Mouse (Mus musculus) retina, postnatal 7 days (tissue): ENCODE measurements around the gene Dlst.
"Not testable (repeated sequence)": the region's sequence is repeated elsewhere in the genome, so short reads cannot be mapped to it uniquely, and the experiment has no call there.

Source experiments
- DNase-seq: peaks from one replicate; pipeline ENCODE4 v3.0.0-alpha.2; 2012; ENCODE audit warnings: low read depth, low spot score

Gene Dlst

DNA sequence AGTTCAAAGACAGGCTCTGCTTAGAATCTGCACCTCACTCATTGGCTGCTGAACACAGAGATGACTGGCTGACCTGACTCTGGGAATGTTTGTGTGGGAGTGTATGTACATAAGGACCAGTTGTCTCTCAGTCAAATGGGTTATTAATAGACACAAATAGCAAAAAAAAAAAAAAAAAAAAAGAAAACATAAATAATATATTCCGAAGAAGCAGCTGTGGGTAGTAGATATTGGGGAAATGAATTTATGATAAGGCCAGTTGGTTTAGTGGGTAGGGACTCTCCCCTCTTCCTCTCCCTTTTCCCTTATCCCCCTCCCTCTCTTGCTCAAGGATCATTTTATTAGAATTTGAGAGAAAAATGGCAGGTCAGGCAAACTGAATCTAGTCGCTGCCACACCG lies 3.3 kb downstream of the Dlst start:
- no peak for DNase-seq

DNA sequence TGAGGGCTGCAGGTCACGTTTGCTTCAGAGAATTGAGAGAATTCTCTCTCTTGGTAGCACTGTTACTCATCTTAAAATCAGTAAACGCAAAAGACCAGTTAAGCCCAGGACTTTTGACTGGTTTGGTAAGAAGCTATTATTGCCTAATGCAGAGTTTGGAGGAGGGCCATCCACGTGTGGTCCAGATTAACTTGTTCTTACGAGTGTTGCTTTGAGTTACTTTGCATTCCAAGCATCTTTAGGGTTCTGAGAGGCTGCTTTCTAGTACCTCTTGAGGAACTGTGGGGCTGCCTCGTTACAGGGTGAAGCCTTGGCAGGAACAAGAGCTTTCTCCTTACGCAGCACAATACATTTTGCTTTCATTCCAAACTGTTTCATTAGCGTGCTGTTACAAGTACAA lies 5.0 kb downstream of the Dlst start:
- DNase-seq, result no peak

DNA sequence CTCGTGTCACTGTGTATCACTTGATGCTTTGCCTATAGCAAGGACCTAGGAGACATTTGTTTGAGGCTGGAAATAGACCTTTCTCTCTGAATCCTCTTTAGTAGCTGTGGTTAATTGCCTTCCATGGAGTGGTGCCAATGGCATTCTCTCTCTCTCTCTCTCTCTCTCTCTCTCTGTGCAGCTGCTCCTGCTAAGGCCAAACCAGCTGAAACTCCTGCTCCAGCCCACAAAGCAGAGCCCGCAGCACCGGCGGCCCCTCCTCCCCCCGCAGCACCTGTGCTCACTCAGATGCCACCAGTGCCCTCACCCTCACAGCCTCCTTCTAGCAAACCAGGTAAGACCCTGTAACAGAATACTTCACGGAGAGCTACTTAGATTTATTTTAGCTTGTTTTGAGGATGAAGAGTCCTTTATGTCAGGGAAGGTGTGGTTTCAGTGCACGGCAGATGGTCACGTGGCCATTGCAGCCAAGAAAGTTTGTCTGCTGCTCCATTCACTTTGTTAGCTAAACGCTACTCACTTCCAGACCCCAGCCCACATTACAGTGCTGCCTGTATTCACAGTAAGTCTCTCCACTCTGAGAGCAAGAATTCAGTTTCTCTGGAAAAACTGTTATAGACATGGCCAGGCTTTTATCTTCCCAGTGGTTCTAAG lies 11.3 kb downstream of the Dlst start:
- DNase-seq, result no peak

DNA sequence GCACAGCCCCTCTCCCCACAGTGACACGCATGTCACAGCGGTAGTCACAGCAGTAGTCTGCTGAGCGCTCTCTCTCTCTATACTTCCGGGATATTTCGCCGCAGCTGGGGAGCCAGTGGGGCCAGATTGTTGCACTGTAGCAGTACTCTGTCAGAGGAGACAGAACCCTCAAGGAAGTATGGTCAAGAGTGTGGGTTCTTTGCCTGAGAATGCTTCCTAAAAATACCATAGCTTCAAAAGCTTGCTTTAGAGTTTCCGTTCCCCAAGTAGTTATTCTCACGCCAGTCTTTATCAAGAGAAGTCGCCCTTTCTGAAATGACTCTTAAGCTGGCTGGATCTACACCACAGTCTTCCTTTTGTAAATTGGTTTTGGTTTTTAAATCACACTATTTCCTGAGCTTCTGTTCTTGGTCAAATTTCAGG lies 12.5 kb downstream of the Dlst start:
- DNase-seq, result no peak

DNA sequence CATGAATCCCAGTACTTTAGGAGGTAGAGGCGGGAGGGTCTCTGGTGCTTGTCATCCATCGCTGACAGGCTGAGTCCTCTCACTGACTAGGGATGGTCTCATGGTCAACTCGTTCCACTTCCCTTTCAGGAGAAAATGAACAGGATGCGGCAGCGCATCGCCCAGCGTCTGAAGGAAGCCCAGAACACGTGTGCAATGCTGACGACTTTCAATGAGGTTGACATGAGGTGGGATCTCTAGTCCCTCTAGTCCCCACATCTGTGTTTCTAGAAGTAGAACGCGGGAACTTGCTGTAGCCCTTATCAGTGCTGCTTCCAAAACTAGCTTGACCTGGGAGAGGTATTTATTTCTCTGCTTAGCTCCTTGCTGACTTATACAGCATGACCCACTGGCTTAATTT lies 13.0 kb downstream of the Dlst start:
- no peak for DNase-seq

DNA sequence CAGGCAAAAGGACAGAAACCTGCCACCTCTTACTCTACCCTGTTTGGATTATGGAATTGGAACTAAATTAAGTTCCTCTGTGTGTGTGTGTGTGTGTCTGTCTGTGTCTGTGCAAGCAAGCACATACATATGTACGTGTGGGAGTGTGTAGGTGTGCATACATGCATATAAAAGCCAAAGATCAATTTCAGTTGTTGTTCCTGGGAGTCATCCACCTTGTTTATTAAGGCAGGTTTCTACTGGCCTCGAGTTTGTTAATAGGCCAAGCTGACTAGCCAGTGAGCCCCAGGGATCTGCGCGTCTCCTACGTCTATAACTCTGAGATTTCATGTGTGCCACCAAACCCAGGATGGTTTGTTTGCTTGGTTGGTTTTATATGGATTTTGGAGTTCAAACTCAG lies 14.1 kb downstream of the Dlst start:
- no peak for DNase-seq

DNA sequence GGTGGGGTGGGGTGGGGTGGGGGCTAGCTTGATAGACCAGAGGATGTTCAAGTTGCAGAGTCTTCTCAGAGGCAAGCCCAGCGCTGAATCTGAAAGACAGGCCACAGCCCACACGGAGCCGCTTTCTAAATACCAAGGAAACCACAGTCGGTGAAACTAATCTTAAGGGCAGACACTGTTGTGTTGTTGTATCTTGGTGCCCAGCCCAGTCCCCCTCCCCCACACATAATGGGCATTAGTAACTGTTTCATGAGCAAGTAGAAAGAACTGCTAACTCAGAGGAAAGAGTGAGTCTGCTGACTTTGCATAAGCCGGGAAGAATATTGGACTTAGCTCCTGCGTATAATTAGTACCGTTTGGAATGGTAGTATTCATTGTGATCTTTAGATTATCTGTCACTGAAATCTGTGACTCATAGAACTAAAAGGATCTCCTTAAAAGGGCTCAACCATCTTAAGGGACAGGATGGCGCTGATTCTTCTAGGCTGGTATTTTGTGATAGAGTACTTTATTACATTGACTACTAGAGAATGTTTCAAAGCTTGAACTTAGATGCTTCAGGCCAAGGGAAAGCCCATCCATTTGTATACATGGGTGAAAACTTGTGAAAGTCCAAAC lies 16.5 kb downstream of the Dlst start:
- DNase-seq, result no peak

DNA sequence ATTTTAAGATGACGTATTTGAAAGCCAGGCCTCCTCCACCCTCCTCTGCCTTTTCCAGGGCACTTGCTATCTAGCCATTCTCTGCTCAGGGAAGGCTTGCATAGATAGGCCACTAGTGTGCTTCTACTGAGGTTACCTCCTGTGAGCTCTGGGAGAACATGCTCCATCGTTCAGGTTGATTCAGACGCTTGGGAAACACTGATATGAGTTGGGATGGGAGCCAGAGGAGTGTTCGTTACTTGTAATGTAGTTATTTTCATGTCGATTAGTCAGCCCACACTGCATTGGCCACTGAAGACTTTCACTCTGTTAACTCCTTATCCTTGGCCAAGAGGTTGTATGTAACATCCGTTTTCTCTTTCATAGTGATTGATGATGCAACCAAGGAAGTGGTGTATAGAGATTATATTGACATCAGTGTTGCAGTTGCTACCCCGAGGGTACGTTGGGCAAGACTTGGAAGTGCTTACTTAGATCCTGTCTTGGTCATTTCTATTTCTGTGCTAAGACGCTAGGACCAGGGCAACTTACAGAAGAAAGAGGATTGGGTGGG lies 18.9 kb downstream of the Dlst start:
- no peak for DNase-seq

DNA sequence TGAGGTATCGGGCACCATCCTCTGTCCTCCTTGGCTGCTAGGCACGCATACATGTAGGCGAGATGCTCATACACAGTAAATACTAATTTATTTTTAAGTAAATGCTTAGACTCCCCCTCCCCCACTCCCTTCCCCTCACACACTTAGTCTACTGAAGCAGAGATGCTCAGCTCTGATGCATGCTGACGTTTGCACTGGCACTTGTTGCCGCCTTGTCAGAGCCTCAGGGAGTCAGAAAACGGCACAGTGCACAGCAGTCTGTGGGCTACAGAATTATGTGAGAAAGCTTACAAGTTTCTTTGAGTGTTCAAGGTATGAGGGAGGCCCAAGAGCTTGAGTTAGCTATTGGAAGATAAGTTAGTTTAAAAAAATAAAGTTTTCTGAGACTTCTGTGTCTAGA lies 20.7 kb downstream of the Dlst start:
- no peak for DNase-seq

DNA sequence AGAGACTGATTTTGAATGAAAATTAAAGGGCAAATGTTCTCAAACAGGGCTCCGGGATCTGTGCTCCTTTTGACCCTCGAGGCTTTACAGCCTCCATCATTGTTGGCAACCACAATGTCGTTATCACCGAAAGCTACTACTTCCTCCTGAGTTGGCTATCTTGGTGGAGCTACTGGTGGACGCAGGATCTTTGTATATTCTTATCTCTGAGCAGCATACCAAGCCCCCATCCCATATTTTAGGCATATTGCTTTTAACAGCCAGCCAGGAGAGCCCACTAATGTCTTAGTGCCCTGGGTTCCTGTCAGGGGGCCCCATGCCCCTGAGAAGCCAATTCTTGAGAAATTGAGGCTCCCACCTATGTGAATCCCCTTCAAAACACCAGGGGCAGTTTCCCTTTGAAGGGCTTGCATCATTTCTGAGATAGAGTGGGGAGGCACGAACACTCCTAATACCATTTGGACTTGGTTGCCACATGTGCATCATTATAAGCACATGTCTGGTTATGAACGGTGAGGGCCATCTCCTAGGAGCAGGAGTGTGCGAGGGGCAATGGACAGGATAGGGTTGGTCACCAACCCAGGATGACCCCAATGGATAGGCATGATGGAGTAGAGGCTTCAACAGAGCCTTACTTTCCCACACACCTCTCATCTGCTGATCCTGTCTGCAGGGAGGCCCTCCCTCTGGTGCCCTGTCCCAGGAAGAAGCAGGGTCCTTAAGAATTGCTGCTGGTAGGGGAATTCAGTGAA lies 23.6 kb downstream of the Dlst start:
- DNase-seq, result no peak

DNA sequence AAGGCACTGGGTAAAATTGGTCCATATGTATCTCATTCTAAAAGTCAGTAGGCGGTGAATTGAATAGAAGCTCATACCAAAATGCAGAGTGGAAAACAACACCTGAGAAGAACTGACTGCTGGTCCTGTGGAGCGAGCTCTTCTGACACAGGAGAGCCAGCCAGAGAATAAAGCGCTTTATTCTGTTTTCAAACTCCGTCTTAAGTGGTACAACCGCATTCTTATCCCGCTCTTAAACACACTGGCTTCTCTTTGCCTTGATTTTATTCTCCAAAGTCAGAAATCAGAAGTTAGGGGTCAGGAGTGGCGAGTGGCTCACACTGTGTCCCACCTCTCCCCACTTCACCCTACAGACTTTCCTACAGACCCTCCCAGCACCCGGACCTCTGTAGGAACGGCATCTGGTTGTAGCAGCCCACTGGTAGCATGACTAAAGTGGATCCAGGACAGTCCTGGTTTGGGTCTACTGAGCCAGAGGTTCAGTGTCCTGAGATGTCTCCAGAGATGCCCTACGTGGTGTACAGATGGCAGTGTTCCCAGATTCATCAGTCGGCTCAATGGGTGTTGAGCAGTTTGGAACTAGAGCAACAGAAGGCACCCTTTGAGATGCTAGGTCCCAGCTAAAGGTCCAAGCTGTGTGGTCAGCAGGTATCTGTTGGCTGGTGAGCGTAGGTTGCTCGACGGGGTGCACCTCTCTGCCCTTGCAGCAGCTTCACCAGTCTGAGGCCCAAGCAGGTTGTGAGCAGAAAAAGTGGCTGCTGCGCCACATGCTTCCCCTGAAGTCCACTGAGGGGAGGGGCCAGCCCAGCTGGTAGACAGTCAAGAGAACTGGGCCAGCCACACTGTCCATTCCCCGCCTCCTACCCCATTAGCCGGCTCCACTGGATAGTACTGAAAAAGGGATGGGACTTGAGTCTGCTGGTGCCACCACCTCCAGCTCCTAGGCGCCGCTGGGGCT lies 25.2 kb downstream of the Dlst start:
- DNase-seq, result no peak

DNA sequence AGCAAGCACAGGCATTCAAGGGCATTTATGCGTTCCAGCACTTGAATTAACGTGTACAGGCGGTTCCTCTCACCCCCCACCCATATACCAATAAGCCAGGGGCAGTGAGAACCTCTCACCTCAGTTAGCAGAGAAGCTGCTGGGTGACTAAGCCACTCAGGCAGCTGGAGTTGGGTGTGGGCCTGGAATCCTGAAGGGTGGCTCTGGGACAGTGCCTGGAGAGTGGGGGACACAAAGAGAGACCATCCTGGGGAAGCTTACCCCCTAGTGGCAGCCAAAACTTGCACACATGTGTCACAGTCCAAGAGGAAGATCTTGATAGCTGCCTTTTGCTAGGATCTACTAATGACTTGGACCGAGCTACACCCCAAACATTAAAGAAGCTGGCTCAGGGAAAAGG lies 26.0 kb downstream of the Dlst start:
- DNase-seq, result no peak

DNA sequence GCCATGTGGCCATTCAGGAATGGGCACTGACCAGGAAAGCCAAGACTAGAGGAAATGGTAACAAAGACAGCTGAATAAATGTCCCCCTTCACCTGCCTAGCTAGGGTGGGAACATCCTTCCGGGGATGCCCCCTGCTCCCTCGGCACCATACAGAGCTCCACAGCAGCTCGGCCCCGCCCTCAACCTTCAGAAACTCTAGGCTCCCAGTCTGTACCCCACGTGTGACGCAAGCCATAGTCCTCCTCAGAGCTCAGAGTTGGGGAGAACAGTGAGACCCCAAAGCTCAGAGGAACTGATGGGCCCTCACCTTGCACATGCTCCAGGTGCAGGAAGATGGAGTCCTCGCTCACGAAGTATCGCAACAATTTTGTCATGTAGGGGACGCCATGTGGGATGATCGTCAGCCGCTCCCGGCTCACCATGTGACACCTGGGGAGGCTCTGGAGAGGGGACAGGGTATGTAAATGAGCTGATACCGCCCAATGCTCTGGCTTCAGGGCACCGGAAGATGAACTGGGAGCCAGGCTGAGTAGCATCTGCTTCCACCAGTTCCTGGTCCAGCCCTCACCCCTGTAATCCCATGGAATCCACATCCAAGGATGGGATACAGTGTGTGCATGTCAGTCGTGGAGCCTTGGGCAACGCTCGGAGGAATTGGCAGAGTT lies 29.5 kb downstream of the Dlst start:
- DNase-seq, result no peak

DNA sequence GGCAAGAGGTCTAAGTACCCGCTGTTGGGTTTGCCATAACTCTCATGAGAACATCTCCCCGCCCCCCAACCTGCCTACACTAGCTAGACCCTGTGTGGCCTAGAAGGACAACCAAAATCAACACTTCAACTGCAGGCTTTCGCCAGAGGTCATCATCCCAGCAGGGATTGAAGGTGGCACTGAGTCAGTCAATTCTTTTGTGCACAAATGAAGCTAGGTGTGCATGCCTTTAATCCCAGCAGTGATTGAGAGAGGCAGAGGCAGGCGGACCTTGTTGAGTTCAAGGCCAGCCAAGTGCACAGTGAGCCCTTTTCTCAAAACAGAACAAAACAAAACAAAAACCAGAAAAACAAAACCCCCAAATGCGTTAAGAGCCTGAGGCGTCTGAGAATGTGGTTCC lies 30.5 kb downstream of the Dlst start:
- DNase-seq, result no peak

DNA sequence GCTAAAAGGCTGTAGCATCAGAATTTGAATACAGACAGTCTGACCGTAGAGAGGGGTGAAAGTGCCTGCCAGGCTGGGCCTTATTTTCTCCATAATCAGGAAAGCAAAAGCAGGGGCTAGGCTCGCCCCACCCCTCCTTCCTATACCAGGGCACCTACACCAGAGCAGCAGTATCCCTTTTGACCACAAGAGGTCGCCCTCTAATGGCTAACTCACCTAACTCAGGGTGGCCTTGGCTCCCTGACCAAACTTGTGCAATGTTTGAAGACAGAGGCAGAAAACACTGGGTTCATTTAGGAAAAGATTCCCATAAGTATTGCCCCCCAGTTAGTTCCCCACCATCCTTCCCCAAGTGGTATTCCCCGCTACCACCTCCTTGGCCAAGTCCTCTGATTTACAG lies 32.2 kb downstream of the Dlst start:
- peak; percentile 73 for DNase-seq

DNA sequence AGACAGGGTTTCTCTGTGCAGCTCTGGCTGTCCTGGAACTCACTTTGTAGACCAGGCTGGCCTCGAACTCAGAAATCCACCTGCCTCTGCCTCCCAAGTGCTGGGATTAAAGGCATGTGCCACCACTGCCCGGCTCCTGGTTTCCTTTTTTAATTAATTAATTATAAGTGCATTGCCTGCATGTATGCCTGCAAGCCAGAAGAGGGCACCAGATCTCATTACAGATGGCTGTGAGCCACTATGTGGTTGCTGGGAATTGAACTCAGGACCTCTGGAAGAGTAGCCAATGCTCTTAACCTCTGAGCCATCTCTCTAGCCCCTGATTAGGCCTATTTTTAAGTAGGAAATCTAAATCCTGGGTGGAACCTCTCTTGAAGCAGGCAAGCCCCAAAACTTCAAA lies 33.6 kb downstream of the Dlst start:
- not testable (repeated sequence) for DNase-seq

DNA sequence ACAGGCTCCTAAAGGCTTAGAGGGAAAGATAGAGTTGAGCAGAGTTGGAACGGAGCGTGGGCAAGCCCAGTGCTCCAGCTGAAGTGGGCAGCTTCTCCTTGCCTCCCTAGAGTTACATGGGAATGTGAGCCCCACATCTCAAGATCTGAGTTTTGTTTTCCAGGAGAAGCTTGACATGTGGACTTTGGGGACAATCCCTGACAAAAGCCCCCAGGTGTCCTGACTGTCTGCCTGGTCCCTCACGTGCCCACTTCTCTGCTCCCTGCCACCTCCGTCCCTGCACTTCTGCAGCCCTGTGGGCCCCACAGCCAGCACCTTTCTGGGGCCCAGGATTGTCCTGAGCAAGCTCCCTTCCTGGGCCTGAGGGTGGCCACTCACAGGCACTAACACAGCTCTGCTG lies 34.2 kb downstream of the Dlst start:
- DNase-seq, result no peak

DNA sequence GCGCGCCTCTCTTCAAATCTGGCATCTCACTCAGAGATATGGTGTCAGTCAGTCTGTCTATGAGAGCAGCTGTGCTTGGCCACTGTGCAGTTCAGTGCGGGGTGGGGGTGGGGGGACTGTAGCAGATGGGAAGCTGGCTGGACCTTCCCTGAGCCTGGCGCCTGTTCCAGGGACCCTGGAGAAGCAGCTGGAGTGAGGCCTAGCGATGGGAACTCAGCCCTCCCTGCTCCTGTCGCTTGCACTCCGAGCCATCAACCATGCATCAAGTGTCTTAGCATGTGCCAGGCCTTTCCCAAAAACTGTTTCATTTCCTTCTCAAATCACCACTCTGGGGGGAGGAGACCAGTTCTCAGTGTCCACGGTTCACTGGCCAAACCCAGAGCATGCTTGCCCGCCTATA lies 35.0 kb downstream of the Dlst start:
- no peak for DNase-seq

DNA sequence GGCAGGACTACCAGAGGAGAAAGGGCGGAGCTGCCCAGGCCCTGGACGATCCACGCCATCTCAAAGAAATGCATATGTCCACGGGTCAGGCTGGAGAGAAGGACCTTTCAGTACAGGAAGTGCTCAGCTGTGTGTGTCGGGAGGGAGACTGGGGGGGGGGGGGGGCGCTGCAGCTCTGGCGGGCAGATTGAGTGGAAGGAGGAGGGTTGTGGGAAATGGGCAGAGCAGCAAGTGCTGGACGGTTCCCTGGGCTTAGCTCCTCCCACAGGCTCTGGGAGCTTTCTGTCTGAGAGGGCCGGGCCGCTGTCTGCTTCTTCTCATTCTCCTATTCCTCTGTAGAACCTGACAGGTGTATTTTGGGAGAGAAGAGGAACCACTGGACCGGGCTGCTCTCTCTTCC lies 35.7 kb downstream of the Dlst start:
- no peak for DNase-seq

DNA sequence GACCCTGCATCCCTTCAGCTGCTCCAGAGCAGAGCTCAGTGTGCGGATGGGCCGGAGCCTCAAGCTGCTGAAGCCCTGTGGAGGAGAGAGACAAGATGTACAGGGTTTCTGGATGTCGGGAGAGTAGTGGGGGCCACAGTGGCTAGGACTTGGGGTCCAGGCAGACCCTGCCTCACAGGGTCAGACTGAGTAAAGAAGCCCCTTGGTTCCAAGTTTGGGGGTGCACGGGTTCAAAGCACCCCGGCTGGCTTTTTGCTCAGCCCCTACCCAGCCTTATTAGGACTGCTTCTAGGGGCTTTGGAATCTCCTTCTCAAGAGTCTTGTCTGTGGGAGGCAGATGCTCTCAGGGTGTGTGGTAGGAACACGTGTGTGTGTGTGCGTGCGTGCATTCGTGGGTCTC lies 36.2 kb downstream of the Dlst start:
- no peak for DNase-seq

DNA sequence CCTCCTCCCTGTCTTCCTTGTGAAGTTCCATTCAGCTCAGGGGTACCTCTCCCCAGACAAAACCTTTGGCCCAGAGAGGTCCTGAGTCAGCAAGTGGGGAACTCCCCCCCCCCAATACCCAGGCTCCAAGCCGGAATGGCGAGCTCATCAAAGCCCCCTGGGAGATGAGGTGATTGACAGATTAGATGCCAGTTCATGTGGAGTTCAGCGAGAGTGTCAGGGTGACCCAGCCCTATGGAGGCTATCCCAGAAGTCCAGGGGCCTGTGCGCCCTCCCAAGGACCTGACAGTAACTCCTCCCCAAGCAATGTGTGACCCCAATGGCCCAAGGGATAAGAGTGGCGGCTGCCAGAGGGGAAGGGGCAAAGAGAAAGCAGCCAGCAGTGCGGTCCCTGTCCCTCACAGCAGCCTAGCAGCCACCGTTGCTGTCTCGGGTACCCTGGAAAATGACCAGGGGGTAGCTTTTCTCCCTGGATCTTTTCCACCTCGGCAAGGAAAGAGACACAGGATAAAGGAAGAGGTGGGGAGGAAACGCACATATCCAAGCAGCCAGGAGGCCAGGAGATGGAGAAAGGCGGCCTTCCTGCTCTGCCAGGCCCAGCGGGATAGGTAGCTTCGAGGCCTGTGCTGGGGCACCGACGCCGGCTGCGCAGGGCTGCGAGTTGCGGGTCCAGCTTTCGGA lies 39.8 kb downstream of the Dlst start:
- no peak for DNase-seq
